Mouse (Mus musculus) hindbrain, embryonic 11.5 days (tissue): ENCODE data around the gene Gfi1. TPM values are rescaled to one million over a fixed set of nuclear protein-coding genes. Genes with fewer than 3 reads are reported as not detected.
A peak's percentile ranks its signal among the peaks of the same experiment; 100 is the strongest.

Experiments used
- ATAC-seq: fragments of 200-750 bp; cut with Nextera tagmentation; 2 replicates; pipeline ENCODE4 v1.8.0; 2017; ENCODE audit warnings: mild to moderate bottlenecking, moderate TSS enrichment, moderate library complexity; ENCODE audit not compliant: low FRiP score
- DNase-seq: peaks from one replicate; pipeline ENCODE4 v3.0.0-alpha.2; 2015; ENCODE audit warnings: low spot score
- H3K27ac ChIP-seq: fragments of 300-500 bp; sonication (generic); 2 replicates; pipeline ENCODE4 v1.5.1; 2014; ENCODE audit warnings: mild to moderate bottlenecking, low read depth, low read length
- H3K27me3 ChIP-seq: fragments of 300-500 bp; sonication (generic); 2 replicates; pipeline ENCODE4 v1.6.1; 2014; ENCODE audit warnings: mild to moderate bottlenecking, low read length, moderate library complexity, mixed read lengths; ENCODE audit not compliant: control insufficient read depth, insufficient read depth
- H3K36me3 ChIP-seq: fragments of 300-500 bp; sonication (generic); 2 replicates; pipeline ENCODE4 v1.6.1; 2014; ENCODE audit warnings: mild to moderate bottlenecking, low read length, moderate library complexity, mixed read lengths; ENCODE audit not compliant: control insufficient read depth, insufficient read depth
- H3K4me1 ChIP-seq: fragments of 300-500 bp; sonication (generic); replicated peaks from 2 replicates; pipeline ENCODE4 v1.6.1; 2014; ENCODE audit warnings: low read length, mixed read lengths; ENCODE audit not compliant: control insufficient read depth, insufficient read depth
- H3K4me2 ChIP-seq: fragments of 300-500 bp; sonication (generic); replicated peaks from 2 replicates; pipeline ENCODE4 v1.6.1; 2014; ENCODE audit warnings: mild to moderate bottlenecking, low read depth, low read length
- H3K4me3 ChIP-seq: fragments of 300-500 bp; sonication (generic); 2 replicates; pipeline ENCODE4 v1.5.1; 2014; ENCODE audit warnings: low read depth, low read length
- H3K9ac ChIP-seq: fragments of 300-500 bp; sonication (generic); 2 replicates; pipeline ENCODE4 v1.6.1; 2014; ENCODE audit warnings: low read depth, low read length
- H3K9me3 ChIP-seq: fragments of 300-500 bp; sonication (generic); 2 replicates; pipeline ENCODE4 v1.6.1; 2016; ENCODE audit warnings: low read length; ENCODE audit not compliant: control insufficient read depth
- WGBS: fragments of 180-500 bp; shearing (Covaris S2); extraction: QIAGEN DNeasy Blood & Tissue Kit; methylation state at CpG from one replicate; pipeline ENCODE4 v1.1.7; 2014; 5-methylcytosine and 5-hydroxymethylcytosine counted together
- polyA plus RNA-seq: library from polyadenylated mRNA; unstranded; fragments of >200 nt; fragmentation: Nextera tagmentation; extraction: Ambion mirVana; gene quantifications from 2 replicates; pipeline ENCODE4 v1.2.1, GENCODE M21; 2014

Gfi1 gene
- polyA plus RNA-seq, 1 experiment from 2014 or later = 0.12 TPM

DNA sequence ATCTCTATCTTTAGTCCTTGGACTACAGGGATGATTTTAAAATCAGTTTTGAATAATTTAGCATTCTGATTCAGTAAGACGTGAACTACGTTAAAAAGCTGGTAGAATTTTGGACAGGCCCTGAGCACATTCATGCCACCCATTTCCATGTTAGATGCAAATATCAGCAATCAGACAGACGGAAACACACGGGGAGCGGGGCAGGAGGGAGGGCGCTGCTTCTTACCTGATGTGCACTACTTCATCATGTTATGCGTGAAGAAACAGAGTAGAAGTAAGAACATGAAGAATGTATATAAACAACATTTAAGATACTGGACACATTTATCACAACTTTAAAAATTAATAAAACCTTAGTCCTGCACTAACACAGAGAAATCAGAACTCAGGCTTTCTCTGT is 27.8 kb upstream of the Gfi1 start:
- no peak for ATAC-seq
- Histone ChIP-seq H3K4me3 (no peak overlapping the region), H3K4me2 (no peak overlapping the region), H3K9me3 (no peaks in the 10 kb centered on the region), H3K36me3 (no peaks in the 10 kb centered on the region), H3K9ac (no peak overlapping the region), H3K4me1 (no peaks in the 10 kb centered on the region), H3K27ac (no peak overlapping the region), H3K27me3 (no peaks in the 10 kb centered on the region)
- 97% methylated on average over 7 of the region's 7 CpGs for WGBS
- DNase-seq = no peak

DNA sequence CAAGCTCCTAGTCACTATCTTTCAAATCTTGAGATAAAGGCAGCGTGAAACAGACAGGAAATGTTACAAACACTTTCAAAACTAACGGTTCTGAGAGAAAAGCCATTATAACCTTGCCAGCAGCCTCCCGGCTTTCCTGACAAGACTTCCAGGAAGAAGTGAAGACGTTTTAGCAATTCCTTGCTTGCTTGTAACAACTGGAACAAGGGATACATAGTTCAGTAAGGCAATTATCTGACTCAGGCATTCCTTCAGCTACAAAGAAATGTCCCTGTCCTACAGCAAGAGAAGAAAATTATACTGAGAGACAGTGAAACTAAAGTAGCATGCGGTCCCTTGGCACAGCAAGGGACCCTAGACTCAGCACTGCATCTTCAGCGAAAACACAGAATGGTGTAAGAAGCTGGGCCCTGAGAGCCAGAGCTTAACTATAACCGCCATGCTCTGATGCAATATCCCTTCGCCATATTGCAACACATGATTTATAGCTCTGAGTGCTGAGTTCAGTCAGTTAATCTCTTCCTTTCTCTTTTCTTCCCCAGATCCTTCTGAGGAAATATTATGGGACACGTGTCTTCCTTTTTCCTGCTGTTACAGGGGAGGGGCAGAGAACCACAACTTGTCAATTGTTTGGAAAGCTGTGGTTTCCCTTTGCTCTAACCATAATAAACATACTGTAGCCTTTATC is 23.5 kb upstream of the Gfi1 start:
- Histone ChIP-seq H3K27me3 (no peaks in the 10 kb centered on the region), H3K36me3 (no peaks in the 10 kb centered on the region), H3K4me2 (no peak overlapping the region), H3K4me1 (no peaks in the 10 kb centered on the region), H3K4me3 (no peak overlapping the region), H3K9ac (no peak overlapping the region), H3K9me3 (no peaks in the 10 kb centered on the region), H3K27ac (no peak overlapping the region)
- no peak for ATAC-seq
- WGBS = 85% methylated on average over 9 of the region's 9 CpGs
- no peak for DNase-seq

DNA sequence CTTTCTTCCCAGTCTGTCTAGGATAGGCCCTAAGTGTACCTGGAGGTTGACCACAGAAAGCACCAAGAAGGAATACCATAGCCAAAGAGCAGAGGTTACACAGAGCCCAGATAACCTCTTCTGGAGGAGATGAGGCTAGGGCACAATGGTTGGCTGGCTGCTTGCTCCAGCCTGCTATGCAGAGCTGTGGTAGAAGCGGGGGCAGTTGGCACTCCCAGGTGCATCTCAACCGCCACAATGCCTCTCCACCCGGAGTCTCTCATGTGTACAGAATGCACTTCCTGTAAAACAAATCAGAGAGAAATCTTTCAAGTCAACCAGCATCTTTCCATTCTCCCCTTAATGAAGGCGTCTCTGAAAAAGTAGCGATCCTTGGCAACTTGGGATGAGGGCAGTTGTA is 13.2 kb upstream of the Gfi1 start:
- H3K9ac ChIP-seq = no peak overlapping the region
- no peaks in the 10 kb centered on the region for H3K9me3 ChIP-seq
- 92% methylated on average over 5 of the region's 5 CpGs for WGBS
- H3K4me3 ChIP-seq = no peak overlapping the region
- ATAC-seq = no peak
- no peaks in the 10 kb centered on the region for H3K27me3 ChIP-seq
- H3K36me3 ChIP-seq = no peaks in the 10 kb centered on the region
- H3K27ac ChIP-seq = no peak overlapping the region
- H3K4me1 ChIP-seq = no peaks in the 10 kb centered on the region
- no peak for DNase-seq
- H3K4me2 ChIP-seq = no peak overlapping the region

DNA sequence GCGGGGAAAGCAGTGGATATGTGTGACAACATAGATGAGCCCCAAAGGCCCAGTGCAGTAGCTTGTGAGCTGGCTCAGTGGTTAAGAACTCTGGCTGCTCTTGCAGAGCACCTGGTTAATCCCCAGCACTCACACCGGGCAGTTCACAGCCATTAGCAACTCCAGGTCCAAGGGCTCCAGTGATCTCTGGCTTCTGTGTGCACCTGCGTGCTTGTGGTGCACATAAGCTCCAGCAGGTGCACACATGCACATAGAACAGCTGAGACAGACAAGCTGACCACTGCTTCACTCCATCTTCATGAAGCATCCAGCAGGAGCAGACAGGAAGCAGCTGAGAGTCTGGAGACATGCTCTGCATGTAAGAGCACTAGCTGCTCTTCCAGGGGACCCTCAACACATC is 12.5 kb upstream of the Gfi1 start:
- H3K4me1 ChIP-seq = no peaks in the 10 kb centered on the region
- H3K9ac ChIP-seq = no peak overlapping the region
- H3K36me3 ChIP-seq = no peaks in the 10 kb centered on the region
- H3K27ac ChIP-seq = no peak overlapping the region
- DNase-seq (no peak), ATAC-seq (no peak)
- WGBS = 90% methylated on average over 3 of the region's 3 CpGs
- no peak overlapping the region for H3K4me2 ChIP-seq
- no peak overlapping the region for H3K4me3 ChIP-seq
- H3K9me3 ChIP-seq = no peaks in the 10 kb centered on the region
- H3K27me3 ChIP-seq = no peaks in the 10 kb centered on the region

DNA sequence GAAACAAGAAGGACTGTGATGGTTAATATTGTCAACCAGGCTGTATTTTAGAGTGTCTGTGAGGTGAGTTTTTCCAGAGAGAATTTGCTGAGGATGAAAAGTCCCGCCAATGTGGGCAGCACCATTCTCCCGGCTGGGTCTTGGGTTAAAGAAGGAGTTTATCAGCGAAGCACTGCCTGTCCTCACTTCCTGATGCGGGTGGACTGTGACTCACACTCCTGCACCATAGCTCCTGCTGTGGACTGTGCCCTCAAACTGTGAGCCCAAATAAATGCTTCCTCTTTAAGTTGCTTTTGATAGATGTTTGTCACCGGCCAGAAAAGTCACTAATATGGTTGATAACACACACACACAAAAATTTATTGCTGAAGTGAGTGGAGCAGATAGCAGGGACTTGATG is 10.3 kb upstream of the Gfi1 start:
- no peak overlapping the region for H3K4me3 ChIP-seq
- no peaks in the 10 kb centered on the region for H3K27me3 ChIP-seq
- no peaks in the 10 kb centered on the region for H3K4me1 ChIP-seq
- ATAC-seq (no peak), DNase-seq (no peak)
- H3K27ac ChIP-seq = no peak overlapping the region
- H3K9me3 ChIP-seq = no peaks in the 10 kb centered on the region
- no peak overlapping the region for H3K9ac ChIP-seq
- no peak overlapping the region for H3K4me2 ChIP-seq
- H3K36me3 ChIP-seq = no peaks in the 10 kb centered on the region
- 84% methylated on average over 5 of the region's 5 CpGs for WGBS

DNA sequence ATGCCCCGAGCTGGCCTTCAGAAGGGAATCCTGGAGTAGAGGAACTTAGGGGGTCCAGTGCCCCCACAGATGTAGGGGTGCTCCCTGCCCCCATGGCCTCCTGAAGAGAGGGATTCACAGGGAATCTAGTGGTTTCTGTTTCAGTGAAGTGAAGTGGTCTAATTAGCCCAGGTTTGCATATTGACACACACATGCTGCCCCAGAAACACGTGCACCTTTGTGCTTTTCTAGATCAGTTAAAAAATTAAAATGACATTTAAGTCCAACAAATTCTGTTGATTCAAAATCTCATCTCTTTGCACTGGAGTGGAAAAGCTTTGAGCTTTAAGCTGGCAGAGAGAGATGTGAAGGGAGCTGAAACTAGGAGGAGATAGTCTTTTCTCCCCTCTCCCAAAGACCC is 6.0 kb upstream of the Gfi1 start:
- H3K4me1 ChIP-seq = no peaks in the 10 kb centered on the region
- H3K27ac ChIP-seq = no peak overlapping the region
- no peak for DNase-seq
- no peaks in the 10 kb centered on the region for H3K9me3 ChIP-seq
- no peaks in the 10 kb centered on the region for H3K36me3 ChIP-seq
- H3K4me3 ChIP-seq = no peak overlapping the region
- no peak overlapping the region for H3K4me2 ChIP-seq
- no peak for ATAC-seq
- 41% methylated on average over 2 of the region's 2 CpGs for WGBS
- H3K27me3 ChIP-seq = peaks cover 23% of the 10 kb centered on the region
- no peak overlapping the region for H3K9ac ChIP-seq

DNA sequence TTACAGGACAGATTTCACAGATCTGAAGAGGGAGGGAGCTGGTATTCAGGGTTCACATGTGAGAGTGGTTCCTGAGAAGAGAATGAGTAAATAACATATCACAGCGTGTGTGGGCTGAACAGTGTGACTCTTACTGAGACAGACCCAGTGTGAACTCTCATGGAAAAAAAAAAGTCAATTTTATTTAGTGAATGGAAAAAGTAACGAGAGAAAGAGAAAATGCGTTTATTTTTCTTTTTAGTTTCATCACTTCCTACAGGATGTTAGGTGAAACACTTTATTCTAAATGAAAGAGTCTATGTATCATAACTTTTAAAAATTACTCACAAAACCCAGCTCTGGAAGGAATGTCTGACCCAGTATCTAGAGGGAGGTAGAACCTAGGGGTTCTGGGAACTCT is 5.6 kb upstream of the Gfi1 start:
- H3K36me3 ChIP-seq = no peaks in the 10 kb centered on the region
- no peak overlapping the region for H3K9ac ChIP-seq
- no peak overlapping the region for H3K4me3 ChIP-seq
- no peak for DNase-seq
- no peak overlapping the region for H3K4me2 ChIP-seq
- peaks cover 3% of the 10 kb centered on the region for H3K4me1 ChIP-seq
- no peak for ATAC-seq
- H3K9me3 ChIP-seq = no peaks in the 10 kb centered on the region
- peaks cover 28% of the 10 kb centered on the region for H3K27me3 ChIP-seq
- no peak overlapping the region for H3K27ac ChIP-seq
- 51% methylated on average over 3 of the region's 3 CpGs for WGBS

DNA sequence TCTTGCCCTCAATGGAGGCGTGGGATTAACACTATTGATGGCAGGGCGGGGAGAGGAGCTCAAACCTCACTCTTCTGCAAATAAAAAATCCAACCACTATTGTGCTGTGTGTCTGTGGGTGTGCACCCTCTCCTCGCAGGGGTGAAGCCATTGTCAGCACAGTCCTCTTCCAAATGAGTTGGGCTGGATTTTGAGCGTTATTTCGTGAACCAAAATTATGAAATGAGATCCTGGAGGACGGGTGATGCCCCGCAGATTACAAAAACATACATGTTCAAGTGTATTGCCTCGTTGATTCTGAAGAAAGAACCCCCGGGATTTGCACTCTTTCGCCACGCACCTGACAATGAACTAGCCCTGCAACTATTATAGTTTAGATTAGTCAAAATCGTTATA is 1.2 kb upstream of the Gfi1 start:
- no peaks in the 10 kb centered on the region for H3K36me3 ChIP-seq
- H3K4me3 ChIP-seq = peak overlapping the region; percentile 24
- H3K9me3 ChIP-seq = no peaks in the 10 kb centered on the region
- DNase-seq (peak; percentile 59), ATAC-seq (no peak)
- peaks cover 21% of the 10 kb centered on the region for H3K4me1 ChIP-seq
- H3K4me2 ChIP-seq = no peak overlapping the region
- WGBS = 11% methylated on average over 12 of the region's 12 CpGs
- H3K27me3 ChIP-seq = peaks cover 71% of the 10 kb centered on the region
- H3K27ac ChIP-seq = no peak overlapping the region
- H3K9ac ChIP-seq = no peak overlapping the region

DNA sequence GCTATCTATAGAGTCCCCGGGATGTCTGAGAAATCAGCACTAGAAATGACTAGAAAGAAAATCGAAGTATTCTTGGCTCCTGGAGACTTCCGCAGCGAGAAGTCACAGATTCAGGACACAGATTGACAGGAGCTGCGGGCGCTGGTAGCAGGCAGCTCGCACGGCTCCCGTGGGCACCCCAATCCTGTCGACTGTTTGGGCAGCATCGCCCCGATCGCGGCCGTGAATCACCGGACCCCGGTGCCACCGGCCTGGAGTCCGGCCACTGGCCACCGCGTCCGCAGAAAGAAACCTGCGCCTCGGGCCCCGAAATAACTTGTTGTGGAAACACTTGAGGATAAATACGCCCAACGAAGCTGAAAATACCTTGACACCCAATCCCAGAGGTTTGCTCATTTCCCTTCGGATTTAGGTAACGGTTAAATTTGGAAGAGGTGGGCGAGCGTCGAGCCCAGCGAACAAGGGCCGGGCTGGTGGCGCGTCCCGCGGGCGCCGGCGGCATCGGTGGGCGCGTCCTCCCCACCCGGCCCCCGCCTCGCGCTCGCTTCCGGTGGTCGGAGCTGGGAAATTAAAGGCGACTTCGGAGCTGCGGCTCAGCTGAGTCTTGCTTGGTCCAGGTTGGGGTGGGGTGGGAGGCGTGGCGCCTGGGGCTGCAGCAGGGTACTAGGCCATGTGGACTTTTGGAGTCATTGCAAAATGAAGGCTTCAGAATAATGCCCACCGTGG is 608 bp upstream of the Gfi1 start:
- H3K36me3 ChIP-seq = no peaks in the 10 kb centered on the region
- ATAC-seq = peak; percentile 34; the same call in 1 of the 2 replicates
- H3K9ac ChIP-seq = no peak overlapping the region
- peak; percentile 64 for DNase-seq
- H3K27ac ChIP-seq = no peak overlapping the region
- peak overlapping the region; percentile 24 for H3K4me3 ChIP-seq
- H3K9me3 ChIP-seq = no peaks in the 10 kb centered on the region
- H3K27me3 ChIP-seq = peaks cover 77% of the 10 kb centered on the region
- peaks cover 22% of the 10 kb centered on the region for H3K4me1 ChIP-seq
- H3K4me2 ChIP-seq = peak overlapping the region; percentile 42
- WGBS = under 1% methylated on average over 57 of the region's 57 CpGs
